Mouse (Mus musculus) midbrain, embryonic 12.5 days (tissue): ENCODE measurements around the gene Smox. TPM values are rescaled to one million over a fixed set of nuclear protein-coding genes. Genes with fewer than 3 reads are reported as not detected.

ENCODE experiments used
- ATAC-seq: fragments of 200-750 bp; cut with Nextera tagmentation; 2 replicates; pipeline ENCODE4 v1.8.0; 2017; ENCODE audit warnings: low read depth, moderate TSS enrichment, moderate library complexity; ENCODE audit not compliant: low FRiP score
- H3K27ac ChIP-seq: fragments of 300-500 bp; sonication (generic); replicated peaks from 2 replicates; pipeline ENCODE4 v1.5.1; 2016; ENCODE audit warnings: mild to moderate bottlenecking
- H3K27me3 ChIP-seq: fragments of 300-500 bp; sonication (generic); 2 replicates; pipeline ENCODE4 v1.6.1; 2016; ENCODE audit warnings: mild to moderate bottlenecking
- H3K36me3 ChIP-seq: fragments of 300-500 bp; sonication (generic); 2 replicates; pipeline ENCODE4 v1.6.1; 2016
- H3K4me1 ChIP-seq: fragments of 300-500 bp; sonication (generic); 2 replicates; pipeline ENCODE4 v1.6.1; 2016
- H3K4me2 ChIP-seq: fragments of 300-500 bp; sonication (generic); replicated peaks from 2 replicates; pipeline ENCODE4 v1.6.1; 2016; ENCODE audit warnings: mild to moderate bottlenecking, moderate library complexity
- H3K4me3 ChIP-seq: fragments of 300-500 bp; sonication (generic); 2 replicates; pipeline ENCODE4 v1.5.1; 2016; ENCODE audit warnings: mild to moderate bottlenecking
- H3K9ac ChIP-seq: fragments of 300-500 bp; sonication (generic); replicated peaks from 2 replicates; pipeline ENCODE4 v1.6.1; 2016; ENCODE audit warnings: mild to moderate bottlenecking, moderate library complexity
- H3K9me3 ChIP-seq: fragments of 300-500 bp; sonication (generic); 2 replicates; pipeline ENCODE4 v1.6.1; 2016; ENCODE audit warnings: mild to moderate bottlenecking
- WGBS: fragments of 180-500 bp; shearing (Covaris S2); methylation state at CpG from one replicate; pipeline ENCODE4 v1.1.7; 2016; 5-methylcytosine and 5-hydroxymethylcytosine counted together
- polyA plus RNA-seq: library from polyadenylated mRNA; unstranded; fragments of >200 nt; fragmentation: Nextera tagmentation; extraction: Ambion mirVana; gene quantifications from 2 replicates; pipeline ENCODE4 v1.2.1, GENCODE M21; 2016

The Smox gene
- polyA plus RNA-seq, 1 experiment from 2014 or later: 43.0 TPM

DNA sequence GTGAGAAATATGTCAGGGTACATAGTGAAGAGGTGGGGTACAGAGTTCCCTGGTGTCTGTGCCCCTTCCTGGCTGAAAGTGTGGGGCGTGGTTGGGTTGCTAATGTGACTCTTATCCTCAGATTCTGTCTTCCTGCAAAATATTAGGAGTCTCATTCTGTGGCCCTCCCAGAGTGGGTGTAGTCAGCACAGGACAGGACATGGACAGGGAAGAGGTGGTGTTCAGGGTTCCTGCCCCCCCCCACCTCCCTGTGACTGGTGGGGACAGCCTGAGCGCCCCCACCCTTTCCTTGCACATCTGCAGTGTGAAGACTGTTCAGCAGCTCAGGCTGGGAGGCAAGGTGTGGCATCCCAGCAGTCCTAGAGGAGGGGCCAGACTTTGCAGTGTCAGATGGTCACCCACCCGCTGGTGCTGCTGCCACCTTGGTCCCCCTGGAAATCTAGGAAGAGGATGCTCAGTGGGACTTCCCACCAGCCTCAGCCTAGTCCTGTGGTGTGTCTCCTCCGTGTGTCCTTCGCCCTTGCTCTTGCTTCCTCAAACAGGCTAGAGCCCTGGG lies 8.1 kb downstream of the Smox start:
- Histone ChIP-seq H3K4me2 (no peak overlapping the region), H3K27ac (no peak overlapping the region), H3K4me3 (no peak overlapping the region), H3K9ac (no peak overlapping the region), H3K27me3 (no peaks in the 10 kb centered on the region), H3K9me3 (no peaks in the 10 kb centered on the region), H3K4me1 (peaks cover 25% of the 10 kb centered on the region; the same call in 1 of the 2 replicates), H3K36me3 (no peaks in the 10 kb centered on the region)
- no peak for ATAC-seq
- WGBS: 77% methylated on average over 5 of the region's 5 CpGs

DNA sequence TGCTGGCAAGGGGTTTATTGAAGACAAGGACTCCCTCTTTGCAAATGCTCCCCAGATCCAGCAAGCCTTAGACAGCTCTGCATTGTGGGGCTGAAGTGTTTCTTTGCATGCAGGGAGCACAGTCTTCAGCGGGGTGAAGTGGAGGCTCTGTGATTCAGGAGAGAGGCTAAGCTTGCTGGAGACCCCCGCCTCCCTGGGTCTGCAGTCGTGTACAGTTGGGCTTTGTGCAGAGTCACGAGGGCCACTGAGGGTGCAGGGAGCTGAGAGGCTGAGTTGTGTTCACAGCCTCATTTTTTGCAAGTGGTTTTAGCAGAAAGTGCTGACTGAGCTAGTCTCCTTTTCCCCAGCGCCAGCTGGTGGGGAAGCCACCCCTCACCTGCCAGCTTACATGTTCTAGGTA lies 10.6 kb downstream of the Smox start:
- Histone ChIP-seq H3K36me3 (no peaks in the 10 kb centered on the region), H3K4me3 (no peak overlapping the region), H3K4me1 (peaks cover 41% of the 10 kb centered on the region), H3K4me2 (no peak overlapping the region), H3K27me3 (no peaks in the 10 kb centered on the region), H3K27ac (no peak overlapping the region; the same call in 1 of the 2 replicates), H3K9ac (peak overlapping the region; percentile 24; the same call in 1 of the 2 replicates), H3K9me3 (no peaks in the 10 kb centered on the region)
- 46% methylated on average over 5 of the region's 5 CpGs for WGBS
- ATAC-seq: no peak; the same call in 1 of the 2 replicates

DNA sequence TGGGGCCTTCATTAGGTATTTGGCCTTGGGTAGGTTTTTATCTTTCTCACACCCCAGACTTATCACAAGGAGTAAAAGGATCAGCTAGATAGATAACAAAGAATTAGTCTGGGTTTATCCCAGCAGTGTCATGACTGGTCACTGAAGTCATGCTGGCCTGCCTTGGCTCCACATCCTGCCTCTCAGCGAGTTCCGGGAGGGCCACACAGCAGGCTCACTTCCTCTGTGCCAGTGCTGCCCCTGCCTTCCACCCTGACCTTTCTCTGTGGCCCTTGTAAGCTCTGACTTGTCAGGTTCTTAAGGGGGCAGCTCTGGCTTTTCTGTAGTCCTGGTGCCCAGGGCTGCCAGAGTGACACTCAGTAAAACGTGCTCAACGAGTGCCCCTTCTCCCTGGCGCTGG lies 11.3 kb downstream of the Smox start:
- H3K36me3 ChIP-seq: no peaks in the 10 kb centered on the region
- no peak overlapping the region for H3K4me3 ChIP-seq
- no peak overlapping the region for H3K4me2 ChIP-seq
- no peaks in the 10 kb centered on the region for H3K9me3 ChIP-seq
- no peaks in the 10 kb centered on the region for H3K27me3 ChIP-seq
- ATAC-seq: no peak
- peaks cover 48% of the 10 kb centered on the region for H3K4me1 ChIP-seq
- no peak overlapping the region for H3K9ac ChIP-seq
- 71% methylated on average over 5 of the region's 5 CpGs for WGBS
- H3K27ac ChIP-seq: no peak overlapping the region

DNA sequence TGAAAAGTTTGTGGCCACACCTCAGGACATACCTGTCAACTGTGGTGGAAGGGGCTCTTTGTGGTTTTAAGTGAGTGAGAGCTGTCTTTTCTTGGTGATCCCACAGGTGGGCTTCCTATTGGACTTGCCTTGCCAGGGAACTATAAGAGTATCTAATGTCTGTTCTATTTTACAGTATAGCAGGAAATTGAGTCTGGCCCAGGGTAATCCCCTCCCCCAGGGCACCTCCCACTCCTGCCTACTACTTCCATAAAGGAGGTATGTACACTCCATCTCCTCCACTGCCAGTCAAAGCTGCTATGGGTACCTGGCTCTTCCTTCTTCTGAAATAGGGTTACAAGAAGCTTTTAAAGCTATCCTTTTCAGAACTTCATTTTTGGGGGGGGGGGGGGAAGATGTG lies 14.1 kb downstream of the Smox start:
- no peak overlapping the region for H3K4me3 ChIP-seq
- no peaks in the 10 kb centered on the region for H3K9me3 ChIP-seq
- H3K9ac ChIP-seq: no peak overlapping the region
- no peak overlapping the region for H3K4me2 ChIP-seq
- peaks cover 65% of the 10 kb centered on the region for H3K4me1 ChIP-seq
- H3K27ac ChIP-seq: no peak overlapping the region
- H3K27me3 ChIP-seq: no peaks in the 10 kb centered on the region
- H3K36me3 ChIP-seq: no peaks in the 10 kb centered on the region
- no peak for ATAC-seq

DNA sequence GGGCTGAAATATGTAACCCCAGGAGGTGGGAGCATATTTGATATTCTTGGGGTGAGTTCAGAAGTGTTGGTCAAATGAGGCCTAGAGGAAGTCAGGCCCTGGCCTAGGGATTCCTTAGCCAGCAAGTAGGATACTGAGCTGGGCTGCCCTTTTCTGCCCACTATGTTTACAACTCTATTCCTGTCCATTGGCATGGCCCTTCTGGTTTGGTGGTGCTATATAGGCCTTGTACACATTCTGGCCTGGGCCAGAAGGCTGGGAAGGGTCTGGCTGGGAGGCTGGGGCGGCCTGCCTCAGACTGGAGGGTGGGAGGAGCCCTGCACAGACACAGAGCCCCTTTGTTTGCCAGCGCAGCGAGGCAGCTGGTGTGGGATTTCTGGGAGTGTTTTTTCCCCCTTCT lies 15.1 kb downstream of the Smox start:
- H3K9me3 ChIP-seq: no peaks in the 10 kb centered on the region
- H3K4me2 ChIP-seq: no peak overlapping the region
- no peaks in the 10 kb centered on the region for H3K27me3 ChIP-seq
- peaks cover 60% of the 10 kb centered on the region for H3K4me1 ChIP-seq
- 4% methylated on average over 3 of the region's 3 CpGs for whole genome bisulfite sequencing
- ATAC-seq: peak; percentile 87
- no peaks in the 10 kb centered on the region for H3K36me3 ChIP-seq
- H3K4me3 ChIP-seq: no peak overlapping the region
- no peak overlapping the region; the same call in 1 of the 2 replicates for H3K9ac ChIP-seq
- H3K27ac ChIP-seq: peak overlapping the region; percentile 73

DNA sequence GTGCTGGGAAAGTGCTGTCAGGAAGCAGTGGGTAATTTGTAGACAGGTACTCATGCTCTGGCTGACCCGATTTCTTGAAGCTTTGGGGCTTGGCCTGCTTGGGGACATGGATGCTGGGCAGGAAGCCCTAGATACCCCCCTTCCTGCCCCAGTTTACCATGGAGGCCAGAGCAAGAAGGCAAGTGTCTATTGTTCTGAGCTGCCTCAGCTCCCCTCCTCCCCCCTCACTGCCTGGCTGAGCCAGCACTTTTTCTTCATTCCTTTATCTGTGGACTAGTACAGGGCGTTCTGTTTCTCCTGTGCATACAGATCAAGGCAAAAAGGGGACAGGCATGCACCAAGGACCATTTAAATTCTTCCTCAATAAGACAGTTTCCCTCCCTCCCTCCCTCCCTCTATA lies 17.2 kb downstream of the Smox start:
- H3K4me2 ChIP-seq: no peak overlapping the region
- H3K36me3 ChIP-seq: peaks cover 5% of the 10 kb centered on the region; the same call in 1 of the 2 replicates
- no peak overlapping the region for H3K27ac ChIP-seq
- no peak overlapping the region for H3K4me3 ChIP-seq
- no peak for ATAC-seq
- H3K9me3 ChIP-seq: no peaks in the 10 kb centered on the region
- no peaks in the 10 kb centered on the region for H3K27me3 ChIP-seq
- 64% methylated on average over 2 of the region's 2 CpGs for WGBS
- H3K4me1 ChIP-seq: peaks cover 44% of the 10 kb centered on the region
- no peak overlapping the region for H3K9ac ChIP-seq

DNA sequence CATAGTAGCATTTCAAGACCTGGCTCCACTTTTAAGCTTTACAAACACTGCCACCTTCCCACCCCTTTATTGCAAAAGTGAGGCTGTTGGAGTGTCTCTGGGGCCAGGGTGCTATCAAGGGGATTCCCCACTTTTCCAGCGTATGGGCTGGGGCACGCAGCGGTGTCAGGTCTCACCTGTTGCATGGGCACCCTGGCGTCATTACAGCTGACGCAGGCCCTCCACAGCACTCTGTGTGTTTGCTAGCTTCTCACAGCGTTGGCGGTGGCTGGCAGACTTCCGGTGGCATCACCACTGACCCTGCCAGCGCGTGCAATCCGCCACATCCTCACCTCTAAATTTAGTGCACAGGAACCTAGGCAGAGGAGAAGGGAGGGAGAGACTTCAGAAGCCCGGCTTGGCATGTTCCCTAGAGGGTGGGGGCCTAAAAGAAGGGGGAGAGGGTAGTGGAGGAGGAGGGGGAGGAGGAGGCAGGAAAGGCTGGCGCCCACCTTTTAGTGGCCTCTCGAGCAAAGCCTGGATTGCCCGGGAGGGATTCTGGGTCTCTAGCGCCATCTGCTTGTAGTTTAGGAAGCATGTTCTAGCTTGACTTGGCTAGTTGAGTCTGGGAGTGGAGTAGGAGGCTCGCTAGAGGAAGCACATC lies 18.5 kb downstream of the Smox start:
- H3K27me3 ChIP-seq: no peaks in the 10 kb centered on the region
- no peak overlapping the region for H3K9ac ChIP-seq
- H3K9me3 ChIP-seq: no peaks in the 10 kb centered on the region
- peak overlapping the region; percentile 19 for H3K4me3 ChIP-seq
- 24% methylated on average over 17 of the region's 17 CpGs for WGBS
- H3K27ac ChIP-seq: no peak overlapping the region
- H3K36me3 ChIP-seq: peaks cover 5% of the 10 kb centered on the region; the same call in 1 of the 2 replicates
- peak overlapping the region; percentile 47 for H3K4me2 ChIP-seq
- 0 out of 2 replicates have a peak, but pooled peaks have one; percentile 14 for ATAC-seq
- peaks cover 47% of the 10 kb centered on the region for H3K4me1 ChIP-seq

DNA sequence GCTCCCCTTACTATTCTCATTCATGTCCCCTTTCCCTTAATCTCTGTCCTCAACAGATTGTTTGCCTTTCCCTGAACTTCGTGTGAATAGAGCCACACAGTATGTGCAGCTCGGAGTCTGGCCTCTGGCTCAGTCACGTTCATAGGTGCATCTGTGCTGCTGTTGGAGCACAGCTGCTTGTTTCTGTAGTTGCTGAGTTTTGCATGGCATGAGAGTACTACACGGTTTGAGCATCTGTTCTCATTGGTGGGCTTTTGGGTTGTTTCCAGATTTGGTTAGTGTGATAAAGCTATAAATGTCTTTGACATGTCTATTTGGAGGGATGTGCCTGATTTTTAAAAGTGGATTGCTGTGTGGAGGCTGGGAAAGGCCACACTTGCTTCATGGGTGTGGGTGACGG lies 19.2 kb downstream of the Smox start:
- ATAC-seq: no peak
- H3K27me3 ChIP-seq: no peaks in the 10 kb centered on the region
- peaks cover 5% of the 10 kb centered on the region; the same call in 1 of the 2 replicates for H3K36me3 ChIP-seq
- no peak overlapping the region for H3K4me2 ChIP-seq
- H3K9me3 ChIP-seq: no peaks in the 10 kb centered on the region
- peaks cover 44% of the 10 kb centered on the region for H3K4me1 ChIP-seq
- no peak overlapping the region for H3K4me3 ChIP-seq
- no peak overlapping the region for H3K9ac ChIP-seq
- WGBS: 71% methylated on average over 5 of the region's 5 CpGs
- H3K27ac ChIP-seq: no peak overlapping the region

DNA sequence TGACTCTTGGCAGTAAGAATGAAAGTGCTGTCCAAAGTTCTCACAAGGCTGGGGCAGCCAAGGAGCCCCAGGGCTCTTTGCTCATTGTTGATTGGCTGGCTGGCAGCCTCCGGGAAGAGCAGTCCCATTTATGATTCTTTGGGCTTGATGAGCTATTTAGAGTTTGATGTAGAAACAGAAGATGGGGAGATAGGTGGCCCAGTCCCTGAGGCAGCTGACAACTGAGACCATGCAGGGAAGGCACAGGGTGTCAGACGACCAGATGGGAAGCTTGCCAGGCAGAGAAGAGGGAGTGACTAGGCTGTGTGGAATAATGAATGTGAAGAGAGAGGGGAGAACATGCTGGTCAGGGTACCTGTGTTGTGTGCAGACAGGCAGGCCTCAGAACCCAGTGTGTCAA lies 22.2 kb downstream of the Smox start:
- Histone ChIP-seq H3K4me1 (peaks cover 19% of the 10 kb centered on the region), H3K27ac (no peak overlapping the region), H3K4me3 (no peak overlapping the region), H3K36me3 (peaks cover 8% of the 10 kb centered on the region; the same call in 1 of the 2 replicates), H3K9me3 (no peaks in the 10 kb centered on the region), H3K27me3 (no peaks in the 10 kb centered on the region), H3K4me2 (no peak overlapping the region), H3K9ac (no peak overlapping the region)
- WGBS: 68% methylated on average over 2 of the region's 2 CpGs
- ATAC-seq: no peak

DNA sequence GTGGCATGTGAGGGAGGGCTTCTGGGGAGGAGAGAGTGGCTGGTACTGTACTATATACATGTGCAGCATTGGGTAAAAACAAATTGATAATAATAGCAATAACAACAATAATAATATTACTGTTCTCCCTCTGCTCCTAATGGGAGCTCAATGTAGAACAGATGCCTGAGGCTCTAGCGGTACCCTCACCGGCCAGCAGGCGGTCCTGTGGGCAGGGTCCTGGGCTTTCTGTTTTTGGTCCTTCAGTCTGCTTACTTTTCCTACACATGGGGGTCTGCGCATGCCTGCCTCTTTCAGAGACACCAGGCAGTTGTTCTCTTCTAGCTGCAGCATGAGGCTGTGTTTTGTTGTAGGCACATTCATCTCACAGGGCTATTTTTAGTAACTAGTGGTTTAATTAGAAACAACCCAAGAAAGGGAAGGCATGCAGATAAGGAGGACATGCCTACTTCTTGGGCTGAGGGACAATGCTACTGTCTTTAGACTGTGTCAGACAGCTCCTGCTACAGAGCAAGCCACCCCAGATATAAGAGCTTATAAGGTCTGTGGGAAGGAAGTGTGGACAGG lies 22.8 kb downstream of the Smox start:
- 85% methylated on average over 4 of the region's 4 CpGs for WGBS
- Histone ChIP-seq H3K36me3 (peaks cover 12% of the 10 kb centered on the region; the same call in 1 of the 2 replicates), H3K4me2 (no peak overlapping the region), H3K27me3 (no peaks in the 10 kb centered on the region), H3K4me3 (no peak overlapping the region), H3K9ac (no peak overlapping the region), H3K4me1 (peaks cover 13% of the 10 kb centered on the region), H3K9me3 (no peaks in the 10 kb centered on the region), H3K27ac (no peak overlapping the region)
- no peak for ATAC-seq

DNA sequence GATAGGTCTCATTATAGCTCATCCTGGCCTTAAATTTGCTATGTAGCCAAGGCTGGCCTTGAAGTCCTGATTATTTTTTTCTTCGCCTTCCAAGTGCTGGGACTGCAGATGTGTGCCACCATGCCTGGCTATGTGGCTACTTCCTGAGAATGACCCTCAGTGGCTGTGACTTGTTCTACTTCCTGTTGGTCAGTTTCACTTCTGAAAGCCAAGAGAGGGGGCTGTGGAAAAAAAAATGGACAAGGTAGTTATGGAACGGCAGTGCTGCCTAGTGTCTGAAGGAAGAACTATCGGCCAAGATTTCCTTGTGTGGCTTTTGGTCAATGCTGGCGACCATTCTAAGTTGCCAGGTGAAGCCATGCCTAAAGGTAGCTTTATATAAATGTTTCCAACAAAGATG lies 26.3 kb downstream of the Smox start:
- H3K27ac ChIP-seq: no peak overlapping the region
- H3K9ac ChIP-seq: no peak overlapping the region
- 0 out of 2 replicates have a peak, but pooled peaks cover 2% of the 10 kb centered on the region for H3K4me1 ChIP-seq
- H3K27me3 ChIP-seq: no peaks in the 10 kb centered on the region
- H3K4me3 ChIP-seq: no peak overlapping the region
- no peak for ATAC-seq
- no peak overlapping the region for H3K4me2 ChIP-seq
- peaks cover 23% of the 10 kb centered on the region for H3K36me3 ChIP-seq
- no peaks in the 10 kb centered on the region for H3K9me3 ChIP-seq
- WGBS: 87% methylated on average over 4 of the region's 4 CpGs

DNA sequence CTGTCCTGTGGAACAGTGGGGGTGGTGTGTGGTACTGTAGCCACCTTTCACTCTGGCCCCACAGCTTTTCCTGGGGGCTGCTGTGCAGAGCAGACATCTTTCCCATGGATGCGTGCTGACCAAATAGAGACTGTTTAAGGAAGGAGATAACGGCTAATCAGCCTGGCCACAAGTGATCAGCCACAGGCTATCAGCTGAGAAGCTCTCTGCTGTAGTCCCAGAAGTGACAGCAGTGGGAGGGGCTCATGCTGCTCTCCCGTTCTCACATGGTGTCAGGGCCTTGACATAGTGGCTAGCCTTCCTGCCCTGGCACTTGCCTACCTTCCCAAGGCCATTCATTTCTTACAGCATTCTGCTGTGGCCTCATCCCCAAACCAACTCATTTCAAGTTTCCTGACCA lies 27.5 kb downstream of the Smox start:
- no peak overlapping the region for H3K4me2 ChIP-seq
- no peak for ATAC-seq
- 0 out of 2 replicates have a peak, but pooled peaks cover 2% of the 10 kb centered on the region for H3K4me1 ChIP-seq
- no peak overlapping the region for H3K4me3 ChIP-seq
- H3K9me3 ChIP-seq: no peaks in the 10 kb centered on the region
- no peaks in the 10 kb centered on the region for H3K27me3 ChIP-seq
- WGBS: 69% methylated on average over 3 of the region's 3 CpGs
- H3K9ac ChIP-seq: no peak overlapping the region
- no peak overlapping the region for H3K27ac ChIP-seq
- peaks cover 23% of the 10 kb centered on the region for H3K36me3 ChIP-seq
